Mouse (Mus musculus) gastrocnemius, adult 8-10 months (tissue): ENCODE data around the gene Itga11. TPM values are rescaled to one million over a fixed set of nuclear protein-coding genes. Genes with fewer than 3 reads are reported as not detected.
A peak's percentile ranks its signal among the peaks of the same experiment; 100 is the strongest.

Experiments used
- DNase-seq, 2 experiments: peaks; one replicate each; pipeline ENCODE4 v3.0.0; 2022; ENCODE audit warnings: low spot score in 2 of 2
- total RNA-seq, 4 experiments: library from RNA; stranded (reverse); gene quantifications; 2 replicates each; pipeline ENCODE4 v1.2.4; 2022

The Itga11 gene
- total RNA-seq, 4 experiments from 2014 or later = 1.5 to 2.7 (median 2.4) TPM

- DNase-seq = no peak
Observed at GRCm38 (mm10) chr9:62684311-62684710, 6.7 kb downstream of the Itga11 start.

- no peak for DNase-seq
Observed at GRCm38 (mm10) chr9:62689748-62690147, 12.1 kb downstream of the Itga11 start.

GRCm38 (mm10) chr9:62694054-62694453 lies 16.4 kb downstream of the Itga11 start:
- peak; percentile 47 to 67 for DNase-seq

GRCm38 (mm10) chr9:62695210-62695609 lies 17.6 kb downstream of the Itga11 start:
- no peak for DNase-seq

- no peak for DNase-seq
Observed at GRCm38 (mm10) chr9:62696799-62697198, 19.2 kb downstream of the Itga11 start.

GRCm38 (mm10) chr9:62707267-62707666 lies 29.6 kb downstream of the Itga11 start:
- DNase-seq = no peak

GRCm38 (mm10) chr9:62707870-62708269 lies 30.2 kb downstream of the Itga11 start:
- no peak for DNase-seq

GRCm38 (mm10) chr9:62709983-62710382 lies 32.4 kb downstream of the Itga11 start:
- no peak for DNase-seq

- DNase-seq = no peak
Observed at GRCm38 (mm10) chr9:62712374-62712773, 34.7 kb downstream of the Itga11 start.

- no peak for DNase-seq
Observed at GRCm38 (mm10) chr9:62713040-62713439, 35.4 kb downstream of the Itga11 start.

GRCm38 (mm10) chr9:62714336-62714735 lies 36.7 kb downstream of the Itga11 start:
- DNase-seq = no peak

- DNase-seq = no peak
Observed at GRCm38 (mm10) chr9:62717982-62718381, 40.4 kb downstream of the Itga11 start.

GRCm38 (mm10) chr9:62721791-62722190 lies 44.2 kb downstream of the Itga11 start:
- no peak for DNase-seq

GRCm38 (mm10) chr9:62722716-62723115 lies 45.1 kb downstream of the Itga11 start:
- no peak for DNase-seq

- DNase-seq = no peak
Observed at GRCm38 (mm10) chr9:62724175-62724574, 46.5 kb downstream of the Itga11 start.

- no peak for DNase-seq
Observed at GRCm38 (mm10) chr9:62725247-62725646, 47.6 kb downstream of the Itga11 start.

GRCm38 (mm10) chr9:62726472-62726871 lies 48.8 kb downstream of the Itga11 start:
- no peak for DNase-seq

- DNase-seq = no peak
Observed at GRCm38 (mm10) chr9:62744558-62745275, 67.1 kb downstream of the Itga11 start.

GRCm38 (mm10) chr9:62746646-62747045 lies 69.0 kb downstream of the Itga11 start:
- DNase-seq = no peak

GRCm38 (mm10) chr9:62749666-62750065 lies 72.0 kb downstream of the Itga11 start:
- peak; percentile 32 to 33 for DNase-seq

GRCm38 (mm10) chr9:62750381-62750780 lies 72.8 kb downstream of the Itga11 start:
- no peak for DNase-seq

- no peak for DNase-seq
Observed at GRCm38 (mm10) chr9:62758288-62758687, 80.7 kb downstream of the Itga11 start.

GRCm38 (mm10) chr9:62759601-62760000 lies 82.0 kb downstream of the Itga11 start:
- DNase-seq = no peak

GRCm38 (mm10) chr9:62763478-62763877 lies 85.9 kb downstream of the Itga11 start:
- no peak for DNase-seq
